Mouse (Mus musculus) retina, embryonic 14.5 days (tissue): ENCODE measurements around the gene Shank2.

ENCODE experiments used
- DNase-seq: peaks from one replicate; pipeline ENCODE4 v3.0.0-alpha.2; 2015; ENCODE audit warnings: low spot score

Shank2 gene

GRCm38 (mm10) chr7:144271074-144271473 lies 269.3 kb downstream of the Shank2 start:
- DNase-seq, result no peak

DNA sequence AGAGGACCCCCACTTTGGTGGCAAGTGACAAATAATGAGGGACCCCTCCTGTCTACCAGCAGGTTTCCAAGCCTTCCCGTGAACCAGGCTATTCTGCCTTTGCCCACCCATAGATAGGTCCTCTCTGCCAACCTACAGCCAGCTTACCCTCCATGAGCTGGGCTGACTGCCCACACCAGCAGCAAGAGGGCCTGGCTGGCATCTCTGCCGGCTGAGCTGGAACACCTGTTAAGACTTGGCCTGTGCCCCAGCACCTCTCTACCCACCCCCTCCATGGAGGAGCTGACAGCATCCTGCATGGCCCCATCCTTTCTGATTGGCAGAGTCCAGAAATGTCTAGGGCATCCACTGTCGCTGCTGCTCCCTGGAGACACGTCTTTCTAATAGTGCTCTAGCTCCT lies 277.0 kb downstream of the Shank2 start:
- no peak for DNase-seq

- DNase-seq, result peak; percentile 60
These were observed 282.0 kb downstream of the Shank2 start for GRCm38 (mm10) chr7:144283701-144284100.

- DNase-seq, result peak; percentile 73
These were observed 282.7 kb downstream of the Shank2 start for GRCm38 (mm10) chr7:144284241-144285065.

DNA sequence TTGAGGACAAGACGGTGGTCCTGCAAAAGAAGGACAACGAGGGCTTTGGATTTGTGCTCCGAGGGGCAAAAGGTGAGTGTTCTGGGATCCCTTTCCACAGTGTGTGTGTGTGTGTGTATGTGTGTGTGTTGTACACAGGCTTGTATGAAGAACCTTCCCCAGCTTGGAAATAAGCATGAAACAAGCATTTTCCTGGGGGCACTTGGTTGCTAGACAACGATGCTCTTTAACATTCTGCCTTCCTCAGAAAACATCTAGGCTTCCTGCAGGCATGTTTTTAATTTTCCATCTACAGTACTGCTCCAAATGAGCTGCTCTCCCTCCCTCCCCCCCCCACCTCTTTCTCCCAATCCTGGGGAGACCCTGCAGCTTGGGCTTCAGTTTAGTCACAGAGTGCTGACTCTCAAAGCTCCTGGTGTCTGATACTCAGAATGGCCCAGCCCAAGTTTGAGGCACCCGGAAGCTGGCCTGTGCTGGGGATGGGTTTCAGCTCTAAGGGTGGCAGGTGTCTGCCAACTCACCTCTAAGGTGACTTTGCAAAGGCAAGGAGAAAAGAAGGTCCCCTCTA lies 283.4 kb downstream of the Shank2 start:
- no peak for DNase-seq

- no peak for DNase-seq
These were observed 284.2 kb downstream of the Shank2 start for GRCm38 (mm10) chr7:144285912-144286311.

GRCm38 (mm10) chr7:144287991-144288390 lies 286.3 kb downstream of the Shank2 start:
- no peak for DNase-seq

DNA sequence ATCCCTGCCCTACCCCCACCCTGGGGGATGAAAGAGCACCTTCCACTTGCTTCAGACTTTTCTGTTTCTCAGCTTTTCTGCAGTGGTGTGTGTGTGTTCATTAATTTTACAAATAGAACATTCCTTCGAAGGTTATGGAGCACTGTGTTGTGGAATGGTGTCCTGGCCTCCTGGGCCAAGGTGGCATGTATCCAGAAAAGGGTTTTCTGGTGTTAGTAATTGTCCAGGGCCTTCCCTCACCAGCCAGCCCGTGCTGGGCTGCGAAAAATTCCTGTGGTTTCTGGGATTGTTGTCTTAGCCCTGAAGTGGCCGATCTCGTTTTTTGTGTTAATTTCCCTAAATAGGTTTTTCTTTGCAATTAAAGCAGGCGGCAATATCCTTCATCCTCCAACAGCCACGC lies 289.8 kb downstream of the Shank2 start:
- no peak for DNase-seq

- no peak for DNase-seq
These were observed 291.9 kb downstream of the Shank2 start for GRCm38 (mm10) chr7:144293611-144294010.

DNA sequence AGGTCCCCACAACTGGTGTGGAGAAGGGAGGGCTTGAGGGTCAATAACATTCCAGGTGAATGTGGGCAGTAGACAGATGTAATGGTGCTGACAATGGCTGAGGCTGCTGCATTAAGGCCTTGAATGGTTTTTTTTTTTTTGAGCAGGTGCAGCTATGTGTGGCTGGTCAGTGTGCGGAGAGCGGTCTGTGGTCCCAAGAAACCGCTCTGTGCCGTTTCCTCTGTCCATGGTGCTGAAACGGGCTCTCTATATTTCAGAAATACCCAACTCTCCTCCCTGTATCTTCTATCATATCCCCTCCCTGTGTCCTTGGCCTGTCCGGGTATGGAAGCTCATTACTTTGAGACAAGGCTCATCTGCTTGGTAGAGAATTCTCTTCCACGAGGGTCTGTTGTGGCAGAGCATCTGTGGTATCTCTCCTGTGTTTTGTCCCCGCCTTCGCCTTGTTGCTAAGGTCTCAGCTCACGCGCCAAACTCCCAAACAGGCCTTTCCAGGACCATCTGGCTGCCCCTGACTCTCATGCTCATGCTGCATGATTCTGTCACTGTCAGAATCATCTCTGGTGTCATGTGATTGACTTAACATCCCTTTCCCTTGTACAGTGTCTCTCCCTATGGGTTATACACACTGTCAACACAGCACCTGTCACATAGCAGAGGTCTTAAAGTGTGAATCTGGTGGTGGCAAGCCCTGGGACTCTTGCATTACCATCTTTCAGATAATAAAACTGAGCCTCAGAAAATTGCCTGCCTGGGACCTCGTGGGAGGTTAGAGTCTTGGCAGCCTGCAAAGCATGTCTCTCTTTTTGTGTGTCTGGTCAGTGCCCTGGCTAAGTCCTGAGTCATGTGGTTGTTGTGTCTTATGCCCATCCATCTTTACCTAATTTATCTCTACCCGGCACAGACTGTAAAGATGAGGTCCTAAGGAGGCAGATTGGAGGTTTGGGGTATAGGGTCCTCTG lies 292.8 kb downstream of the Shank2 start:
- DNase-seq, result peak; percentile 81

DNA sequence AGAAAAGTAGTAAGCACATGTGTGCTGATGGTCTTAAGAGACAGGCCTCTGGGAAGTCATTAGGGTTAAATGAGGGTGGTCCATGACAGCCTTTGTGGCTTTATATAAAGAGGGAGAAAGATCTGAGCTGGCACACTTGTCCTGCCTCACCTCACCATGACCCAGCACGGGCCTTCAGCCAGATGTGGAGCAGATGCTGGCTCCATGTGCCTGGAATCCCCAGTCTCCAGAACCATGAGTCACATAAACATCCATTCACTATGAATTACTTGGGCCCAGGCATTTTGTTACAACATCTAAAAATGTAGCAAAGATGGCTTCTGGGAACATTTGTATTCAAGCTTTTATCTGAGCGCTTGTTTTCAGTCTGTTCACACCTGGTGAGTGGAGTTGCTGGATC lies 297.6 kb downstream of the Shank2 start:
- DNase-seq, result no peak

- DNase-seq, result no peak
These were observed 299.9 kb downstream of the Shank2 start for GRCm38 (mm10) chr7:144301646-144302045.

DNA sequence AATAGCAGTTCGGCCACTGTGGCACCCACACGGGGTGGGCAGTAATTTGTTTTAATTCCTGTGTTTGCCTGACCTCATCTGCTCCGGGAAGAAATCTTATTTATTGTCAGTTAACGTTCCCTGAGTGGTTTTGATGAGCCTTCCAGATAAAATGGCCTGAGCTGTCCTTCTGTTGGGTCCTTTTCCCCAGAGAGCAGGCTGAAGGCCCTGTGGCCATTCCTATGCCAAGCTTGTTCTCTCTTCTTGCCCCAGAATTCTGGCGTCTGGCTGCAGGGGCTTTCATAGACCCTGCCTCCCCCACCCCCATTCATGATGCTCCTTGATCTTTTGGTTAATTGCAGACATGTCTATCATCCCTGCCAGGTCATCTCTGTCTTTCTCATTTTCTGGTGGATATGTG lies 300.8 kb downstream of the Shank2 start:
- no peak for DNase-seq

- DNase-seq, result peak; percentile 46
These were observed 306.2 kb downstream of the Shank2 start for GRCm38 (mm10) chr7:144307853-144308409.

DNA sequence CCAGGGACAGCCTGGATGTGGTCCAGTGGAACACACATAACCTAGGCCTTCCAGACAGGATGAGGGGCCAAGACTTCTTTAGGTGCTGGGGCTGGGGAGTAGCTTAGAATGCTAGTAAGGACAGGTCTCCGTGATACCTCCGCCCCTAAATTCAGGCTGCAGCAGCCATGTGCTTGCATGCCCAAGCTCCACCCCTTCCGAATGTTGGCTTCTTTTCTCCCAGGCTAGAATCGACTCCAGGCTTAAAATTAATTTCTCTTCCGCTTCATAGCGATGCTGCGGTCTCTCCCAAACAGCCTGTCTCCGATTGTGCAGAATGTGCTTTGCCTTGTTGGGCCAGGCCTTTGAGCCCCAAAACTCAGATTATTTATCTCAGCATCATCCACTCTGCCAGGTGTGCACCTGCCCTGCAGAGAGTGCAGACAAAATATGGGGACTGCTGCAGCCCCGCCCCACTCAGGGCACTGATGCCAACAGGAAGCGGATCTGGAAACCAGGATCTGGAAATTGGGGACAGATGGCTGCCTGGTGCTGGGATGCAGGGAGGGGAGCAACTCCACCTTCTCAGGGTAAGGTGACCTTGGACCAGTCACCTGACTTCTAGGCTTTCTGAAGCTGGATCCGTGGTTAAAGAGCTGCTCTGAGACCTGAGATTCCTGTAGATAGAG lies 312.8 kb downstream of the Shank2 start:
- DNase-seq, result no peak

GRCm38 (mm10) chr7:144316224-144316623 lies 314.5 kb downstream of the Shank2 start:
- DNase-seq, result no peak

DNA sequence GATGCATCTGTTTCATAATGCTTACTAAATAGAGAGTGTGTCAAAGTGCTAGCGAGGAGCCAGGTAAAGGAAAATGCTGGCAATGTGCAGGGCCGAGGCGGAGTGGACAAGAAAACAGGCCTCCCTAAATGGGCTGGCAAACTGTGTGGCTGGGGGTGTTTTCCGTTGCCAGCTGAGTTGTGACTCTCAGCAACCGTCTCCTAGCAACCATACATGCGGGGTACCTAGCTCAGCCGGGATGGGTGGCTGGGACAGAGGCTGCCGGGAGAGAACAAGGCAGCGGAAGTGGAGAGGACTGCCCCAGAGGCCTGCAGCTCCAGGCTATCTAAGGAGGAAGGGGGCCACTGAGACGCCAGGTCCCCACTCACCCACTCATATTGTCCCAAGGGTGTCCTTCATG lies 315.1 kb downstream of the Shank2 start:
- peak; percentile 75 for DNase-seq

DNA sequence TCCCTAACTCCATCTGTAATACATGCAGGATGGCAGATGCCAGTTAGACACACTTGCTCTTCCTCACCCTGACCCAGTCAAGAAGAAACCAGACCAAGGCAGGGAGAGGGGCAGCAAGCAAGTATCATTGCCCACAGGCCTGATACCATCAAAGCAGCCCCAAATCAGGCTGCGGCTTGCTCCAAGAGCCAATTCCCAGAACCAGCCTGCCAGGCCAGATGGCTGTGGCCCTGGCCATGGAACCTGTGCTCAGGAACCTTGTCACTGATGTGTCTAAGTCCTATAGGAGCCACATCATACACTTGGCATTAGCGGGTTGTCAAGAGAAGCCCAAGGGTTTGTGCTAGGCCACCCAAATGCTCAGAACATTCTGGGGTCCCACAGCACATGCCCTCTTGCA lies 322.3 kb downstream of the Shank2 start:
- no peak for DNase-seq

GRCm38 (mm10) chr7:144324861-144325260 lies 323.1 kb downstream of the Shank2 start:
- no peak for DNase-seq

DNA sequence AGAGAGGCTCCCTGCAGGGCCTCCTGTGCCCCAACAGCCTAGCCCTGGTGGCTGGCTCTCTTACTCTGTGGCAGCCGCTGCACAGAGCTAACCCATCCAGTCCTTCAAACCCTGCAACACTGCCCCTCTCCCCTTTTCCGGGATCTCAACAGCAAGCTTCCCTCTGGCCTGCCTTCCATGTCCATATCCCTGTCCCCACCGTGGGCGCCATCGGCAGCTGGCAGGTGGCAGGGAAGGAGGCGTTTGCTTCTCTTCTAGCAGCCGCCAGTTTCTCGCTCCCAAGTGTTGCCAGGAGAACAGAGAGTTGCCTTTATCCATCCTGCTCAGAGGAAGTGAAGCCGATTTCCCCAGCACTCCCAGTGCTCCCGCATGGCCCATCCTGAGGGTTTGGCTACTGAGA lies 323.9 kb downstream of the Shank2 start:
- no peak for DNase-seq

DNA sequence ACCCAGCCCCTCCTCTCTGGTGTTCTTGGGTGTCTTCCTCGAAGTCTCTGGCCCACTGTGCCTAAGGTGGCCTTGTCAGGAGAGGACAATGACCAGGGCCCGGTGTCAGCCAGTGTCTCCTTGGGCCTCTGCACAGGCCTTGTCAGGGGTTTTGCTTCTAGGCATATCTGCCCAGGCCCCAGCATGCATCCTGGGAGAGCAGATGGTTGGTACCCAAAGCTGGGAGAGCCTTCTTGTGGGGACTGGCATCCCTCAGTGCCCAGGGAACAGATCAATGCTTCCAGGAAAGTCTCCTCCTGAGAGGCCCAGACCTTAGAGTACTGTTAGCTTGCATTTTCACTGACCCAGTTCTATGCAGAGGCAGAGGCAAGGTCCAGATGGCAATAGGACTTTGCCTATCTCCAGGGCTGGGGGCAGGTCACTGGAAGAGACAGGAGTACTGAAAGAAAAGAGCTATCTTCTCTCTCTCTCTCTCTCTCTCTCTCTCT lies 327.7 kb downstream of the Shank2 start:
- no peak for DNase-seq

DNA sequence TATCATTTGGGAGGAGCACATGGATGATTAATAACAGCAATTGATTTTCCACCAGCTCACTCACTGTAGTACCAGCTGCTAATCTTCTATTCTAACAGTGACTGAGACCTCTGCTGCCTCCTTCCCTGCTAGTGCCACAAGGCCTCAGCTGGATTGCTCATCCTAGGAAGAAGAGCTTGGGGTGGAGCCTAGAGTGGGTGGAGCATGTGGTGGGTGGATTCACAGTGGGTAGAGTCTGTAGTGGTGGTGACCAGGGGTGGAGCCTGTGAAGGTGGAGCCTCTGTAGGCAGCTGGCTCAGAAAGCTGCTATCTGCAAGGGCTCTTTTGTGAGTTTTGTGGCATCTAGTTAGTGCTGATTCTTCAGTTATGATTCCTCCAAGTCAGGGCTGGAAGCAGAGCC lies 334.9 kb downstream of the Shank2 start:
- peak; percentile 33 for DNase-seq
